Mouse (Mus musculus) MEL (cell line): ENCODE results near the gene Ilf3. TPM values are rescaled to one million over a fixed set of nuclear protein-coding genes. Genes with fewer than 3 reads are reported as not detected.
A peak's percentile ranks its signal among the peaks of the same experiment; 100 is the strongest.

Source experiments
- DNase-seq: peaks from one replicate; pipeline ENCODE4 v3.0.0; 2011; ENCODE audit warnings: low read depth, low spot score
- H3K27ac ChIP-seq: 2 replicates; pipeline ENCODE4 v1.5.1; 2012; ENCODE audit warnings: low read depth, mild to moderate bottlenecking, control low read depth, low read length, moderate library complexity; ENCODE audit not compliant: control insufficient read depth
- H3K27me3 ChIP-seq, 2 experiments: fragments of 150-350 bp in 1 of 2; sonication (generic) in 1 of 2; 2 replicates each; pipeline ENCODE4 v1.6.1; 2012; ENCODE audit warnings: low read length in 2 of 2, mild to moderate bottlenecking in 2 of 2, improper control_type of control experiment in 1 of 2, moderate library complexity in 1 of 2; ENCODE audit not compliant: insufficient read depth in 2 of 2, control insufficient read depth in 1 of 2
- H3K36me3 ChIP-seq, 2 experiments: 2 replicates each; pipeline ENCODE4 v1.6.1; 2012 to 2014; ENCODE audit warnings: low read length in 2 of 2, improper control_type of control experiment in 1 of 2, inconsistent platforms in 1 of 2, mild to moderate bottlenecking in 1 of 2; ENCODE audit not compliant: insufficient read depth in 2 of 2, control insufficient read depth in 1 of 2
- H3K4me1 ChIP-seq, 2 experiments: fragments of 150-350 bp in 1 of 2; sonication (generic) in 1 of 2; 2 replicates each; pipeline ENCODE4 v1.6.1; 2012; ENCODE audit warnings: low read length in 2 of 2, improper control_type of control experiment in 1 of 2, mild to moderate bottlenecking in 1 of 2; ENCODE audit not compliant: insufficient read depth in 2 of 2, control insufficient read depth in 1 of 2
- H3K4me3 ChIP-seq, 2 experiments: fragments of 150-350 bp in 1 of 2; sonication (generic) in 1 of 2; 2 replicates each; pipeline ENCODE4 v1.5.1; 2012; ENCODE audit warnings: low read depth in 2 of 2, low read length in 2 of 2, mild to moderate bottlenecking in 2 of 2, moderate library complexity in 2 of 2, control low read depth in 1 of 2, improper control_type of control experiment in 1 of 2; ENCODE audit not compliant: control insufficient read depth in 1 of 2, insufficient read depth in 1 of 2
- H3K79me2 ChIP-seq: 2 replicates; pipeline ENCODE4 v1.6.1; 2012; ENCODE audit warnings: mild to moderate bottlenecking, low read length, moderate library complexity; ENCODE audit not compliant: control insufficient read depth, poor library complexity, insufficient read depth
- H3K9ac ChIP-seq: 2 replicates; pipeline ENCODE4 v1.6.1; 2012; ENCODE audit warnings: low read depth, mild to moderate bottlenecking, control low read depth, low read length, moderate library complexity; ENCODE audit not compliant: control insufficient read depth, poor library complexity, severe bottlenecking
- H3K9me3 ChIP-seq: fragments of 150-350 bp; sonication (generic); replicated peaks from 2 replicates; pipeline ENCODE4 v1.6.1; 2012; ENCODE audit warnings: mild to moderate bottlenecking, low read length, improper control_type of control experiment, moderate library complexity; ENCODE audit not compliant: insufficient read depth
- BHLHE40 ChIP-seq: IDR thresholded peaks from 2 replicates; pipeline ENCODE4 v1.6.1; 2012; ENCODE audit warnings: low read depth, mild to moderate bottlenecking, inconsistent platforms, low read length, improper control_type of control experiment, borderline replicate concordance
- CHD1 ChIP-seq: IDR thresholded peaks from 2 replicates; pipeline ENCODE4 v1.6.1; 2012; ENCODE audit warnings: low read depth, mild to moderate bottlenecking, inconsistent platforms, low read length, improper control_type of control experiment
- CHD2 ChIP-seq: IDR thresholded peaks from 2 replicates; pipeline ENCODE4 v1.6.1; 2011; ENCODE audit warnings: low read length, improper control_type of control experiment
- CTCF ChIP-seq, 3 experiments: IDR thresholded peaks in 2 of 3; conservative IDR thresholded peaks in 1 of 3; 2 replicates each; pipeline ENCODE4 v1.5.1; 2011 to 2012; ENCODE audit warnings: low read length in 3 of 3, low read depth in 2 of 3, mild to moderate bottlenecking in 2 of 3, improper control_type of control experiment in 1 of 3, inconsistent platforms in 1 of 3, mixed read lengths in 1 of 3, moderate library complexity in 1 of 3; ENCODE audit not compliant: control insufficient read depth in 1 of 3, insufficient read depth in 1 of 3, poor library complexity in 1 of 3, severe bottlenecking in 1 of 3
- E2F4 ChIP-seq: IDR thresholded peaks from 2 replicates; pipeline ENCODE4 v1.6.1; 2011; ENCODE audit warnings: low read depth, low read length, improper control_type of control experiment, borderline replicate concordance
- ELF1 ChIP-seq: IDR thresholded peaks from 2 replicates; pipeline ENCODE4 v1.6.1; 2014; ENCODE audit warnings: low read depth, mild to moderate bottlenecking, inconsistent platforms, low read length, improper control_type of control experiment, moderate library complexity
- EP300 ChIP-seq, 2 experiments: IDR thresholded peaks; 2 replicates each; pipeline ENCODE4 v1.6.1; 2011; ENCODE audit warnings: improper control_type of control experiment in 2 of 2, low read length in 2 of 2, low read depth in 1 of 2, mild to moderate bottlenecking in 1 of 2
- ETS1 ChIP-seq: IDR thresholded peaks from 2 replicates; pipeline ENCODE4 v1.6.1; 2012; ENCODE audit warnings: low read depth, mild to moderate bottlenecking, inconsistent platforms, low read length, improper control_type of control experiment, moderate library complexity
- GABPA ChIP-seq: IDR thresholded peaks from 2 replicates; pipeline ENCODE4 v1.6.1; 2012; ENCODE audit warnings: low read depth, mild to moderate bottlenecking, inconsistent platforms, low read length, improper control_type of control experiment, moderate library complexity
- JUND ChIP-seq: IDR thresholded peaks from 2 replicates; pipeline ENCODE4 v1.6.1; 2011; ENCODE audit warnings: low read depth, mild to moderate bottlenecking, improper control_type of control experiment, low read length
- KAT2A ChIP-seq: conservative IDR thresholded peaks from 2 replicates; pipeline ENCODE4 v1.6.1; 2012; ENCODE audit warnings: low read depth, low read length, improper control_type of control experiment, inconsistent platforms
- MAX ChIP-seq: IDR thresholded peaks from 2 replicates; pipeline ENCODE4 v1.6.1; 2011; ENCODE audit warnings: low read length, improper control_type of control experiment
- MYC ChIP-seq: IDR thresholded peaks from 2 replicates; pipeline ENCODE4 v1.6.1; 2011; ENCODE audit warnings: low read depth, mild to moderate bottlenecking, low read length, improper control_type of control experiment, moderate library complexity
- NELFE ChIP-seq: IDR thresholded peaks from 2 replicates; pipeline ENCODE4 v1.6.1; 2011; ENCODE audit warnings: low read depth, low read length, improper control_type of control experiment
- NRF1 ChIP-seq: IDR thresholded peaks from 2 replicates; pipeline ENCODE4 v1.6.1; 2014; ENCODE audit warnings: low read depth, mild to moderate bottlenecking, inconsistent platforms, low read length, improper control_type of control experiment, moderate library complexity; ENCODE audit not compliant: poor library complexity, insufficient read depth, severe bottlenecking
- POLR2A ChIP-seq, 2 experiments: IDR thresholded peaks; 2 replicates each; pipeline ENCODE4 v1.6.1; 2011 to 2012; ENCODE audit warnings: low read length in 2 of 2, mild to moderate bottlenecking in 2 of 2, control low read depth in 1 of 2, improper control_type of control experiment in 1 of 2, low read depth in 1 of 2, moderate library complexity in 1 of 2; ENCODE audit not compliant: control insufficient read depth in 1 of 2, insufficient read depth in 1 of 2, poor library complexity in 1 of 2
- POLR2AphosphoS2 ChIP-seq: IDR thresholded peaks from 2 replicates; pipeline ENCODE4 v1.6.1; 2011; ENCODE audit warnings: low read length, improper control_type of control experiment
- POLR2AphosphoS5 ChIP-seq: IDR thresholded peaks from 2 replicates; pipeline ENCODE4 v1.6.1; 2012; ENCODE audit warnings: low read depth, borderline replicate concordance, mild to moderate bottlenecking, inconsistent platforms, low read length, moderate library complexity, mixed read lengths
- RCOR1 ChIP-seq: IDR thresholded peaks from 2 replicates; pipeline ENCODE4 v1.6.1; 2012; ENCODE audit warnings: low read depth, mild to moderate bottlenecking, inconsistent platforms, low read length, improper control_type of control experiment
- TAL1 ChIP-seq: IDR thresholded peaks from 2 replicates; pipeline ENCODE4 v1.6.1; 2012; ENCODE audit warnings: mild to moderate bottlenecking, inconsistent platforms, low read length, moderate library complexity, mixed read lengths
- TBP ChIP-seq: IDR thresholded peaks from 2 replicates; pipeline ENCODE4 v1.8.0; 2011; ENCODE audit warnings: low read depth, low read length, improper control_type of control experiment
- TCF12 ChIP-seq: IDR thresholded peaks from 2 replicates; pipeline ENCODE4 v1.6.1; 2014; ENCODE audit warnings: low read depth, mild to moderate bottlenecking, inconsistent platforms, low read length, improper control_type of control experiment, moderate library complexity
- USF2 ChIP-seq, 2 experiments: IDR thresholded peaks; 2 replicates each; pipeline ENCODE4 v1.6.1; 2011 to 2012; ENCODE audit warnings: improper control_type of control experiment in 2 of 2, low read length in 2 of 2, borderline replicate concordance in 1 of 2, inconsistent platforms in 1 of 2, low read depth in 1 of 2, mild to moderate bottlenecking in 1 of 2; ENCODE audit not compliant: insufficient read depth in 1 of 2
- ZC3H11A ChIP-seq: IDR thresholded peaks from 2 replicates; pipeline ENCODE4 v1.6.1; 2012; ENCODE audit warnings: low read depth, mild to moderate bottlenecking, inconsistent platforms, low read length, improper control_type of control experiment
- ZKSCAN1 ChIP-seq: IDR thresholded peaks from 2 replicates; pipeline ENCODE4 v1.6.1; 2012; ENCODE audit warnings: low read depth, mild to moderate bottlenecking, inconsistent platforms, low read length, improper control_type of control experiment, moderate library complexity
- ZMIZ1 ChIP-seq: IDR thresholded peaks from 2 replicates; pipeline ENCODE4 v1.6.1; 2012; ENCODE audit warnings: low read depth, mild to moderate bottlenecking, inconsistent platforms, low read length, improper control_type of control experiment, moderate library complexity
- ZNF384 ChIP-seq: IDR thresholded peaks from 2 replicates; pipeline ENCODE4 v1.6.1; 2012; ENCODE audit warnings: low read depth, mild to moderate bottlenecking, inconsistent platforms, low read length, improper control_type of control experiment
- polyA plus RNA-seq, 2 experiments: library from polyadenylated mRNA; stranded (reverse) in 1 of 2; unstranded in 1 of 2; fragments of >175 nt in 1 of 2; fragments of >200 nt in 1 of 2; gene quantifications; 2 replicates each; pipeline versions ENCODE4 v1.2.1 to v1.2.4; 2012; ENCODE audit warnings: low replicate concordance in 2 of 2, low read depth in 1 of 2; ENCODE audit not compliant: insufficient read length in 2 of 2, insufficient read depth in 1 of 2, missing spikeins in 1 of 2
- total RNA-seq: library from RNA; depleted of rRNA; stranded (reverse); fragments of 300-350 nt; gene quantifications from 2 replicates; pipeline ENCODE4 v1.2.3, GENCODE M21; 2012

Ilf3 gene
- total and polyA plus RNA-seq, 3 experiments = 67.4 to 519 (median 210) TPM

GRCm38 (mm10) chr9:21320280-21320618 lies 47.4 kb upstream of the Ilf3 start:
- H3K9ac ChIP-seq = peak overlapping the region; percentile 47
- TF ChIP-seq MAX (peak; percentile 44; the same call in 1 of the 2 replicates), EP300 (IDR thresholded peaks at IDR 0.05; ENCODE audit: low read depth in 1 of 2, low read length in 2 of 2) (0 out of 4 replicates have a peak, but pooled peaks of 1 of the 2 experiments have one; percentile 24), RCOR1 (0 out of 2 replicates have a peak, but pooled peaks have one; percentile 47), CHD2 (no peak), ZMIZ1 (0 out of 2 replicates have a peak, but pooled peaks have one; percentile 71), MYC (no peak), ELF1 (peak; percentile 18; the same call in 1 of the 2 replicates), POLR2AphosphoS5 (no peak)
- TF ChIP-seq, all 39 proteins: peak for 5
- Histone ChIP-seq H3K9me3 (no peaks in the 10 kb centered on the region), H3K36me3 (peaks cover 0 to 20% of the 10 kb centered on the region in 2 experiments; a peak in 2 of 4 replicates), H3K4me3 (peak overlapping the region; percentile 61 to 75), H3K79me2 (peaks cover 24% of the 10 kb centered on the region), H3K4me1 (peaks cover 16 to 22% of the 10 kb centered on the region in 2 experiments), H3K27ac (no peak overlapping the region), H3K27me3 (no peaks in the 10 kb centered on the region)
- no peak for DNase-seq

DNA sequence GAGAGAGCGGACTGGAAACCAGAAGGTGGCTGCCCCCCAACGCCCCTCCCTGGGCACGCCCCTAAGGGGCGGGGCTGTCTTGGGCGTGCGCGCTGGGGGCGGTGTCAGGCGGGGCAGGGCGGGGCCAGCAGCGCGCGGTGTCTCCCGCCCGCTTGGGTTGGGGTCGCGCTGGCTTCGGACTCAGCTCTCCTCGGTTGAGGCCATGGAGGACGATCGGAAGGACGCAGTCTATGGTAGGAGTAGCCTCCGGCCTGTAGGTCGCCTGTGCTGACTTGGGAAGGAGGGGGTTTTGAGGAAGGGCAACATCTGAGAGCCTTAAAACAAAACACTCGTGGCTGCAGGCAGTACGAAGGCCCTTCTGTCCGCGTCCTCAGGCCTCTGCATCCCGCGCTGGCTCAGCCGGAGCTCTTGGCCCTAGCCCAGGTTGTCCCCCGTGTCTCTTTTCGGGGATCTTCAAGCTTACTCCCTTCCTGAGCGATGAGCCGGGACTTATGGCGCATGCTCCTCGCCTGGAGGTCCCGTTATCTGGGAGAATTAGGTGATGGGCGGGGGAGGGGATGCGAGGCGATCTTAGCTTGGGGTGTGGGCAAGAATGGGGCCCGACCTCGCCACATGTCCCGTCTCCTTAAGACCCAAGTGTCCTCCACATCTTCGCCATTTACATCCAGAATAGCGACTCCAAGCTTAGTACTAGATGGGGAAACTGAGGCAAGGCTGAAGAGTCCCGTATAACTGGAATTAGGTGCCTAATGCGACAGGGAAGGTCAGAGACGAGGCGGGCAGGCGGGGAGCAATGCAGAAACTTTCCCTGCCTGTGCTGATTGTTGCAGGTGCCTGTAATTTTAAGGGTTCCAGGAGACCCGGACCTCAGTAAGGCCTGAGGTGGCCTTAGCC lies 46.8 kb upstream of the Ilf3 start, which contains the start of gene Slc44a2:
Gene Slc44a2 (plus strand): TSS at position 80 of the 894 bp plus-strand sequence.
- Histone ChIP-seq H3K4me1 (peaks cover 16 to 22% of the 10 kb centered on the region in 2 experiments), H3K9ac (peak within 1 kb of the TSS; percentile 62), H3K27ac (peak within 1 kb of the TSS; percentile 35)
- TF ChIP-seq MAX (peak; percentile 56), RCOR1 (peak; percentile 19; the same call in 1 of the 2 replicates), POLR2AphosphoS5 (no peak), NELFE (peak; percentile 83), CHD1 (peak; percentile 47; the same call in 1 of the 2 replicates), TCF12 (peak; percentile 66), NRF1 (peak; percentile 80), TBP (peak; percentile 58; the same call in 1 of the 2 replicates), JUND (no peak), EP300 (IDR thresholded peaks at IDR 0.05; ENCODE audit: low read depth in 1 of 2, low read length in 2 of 2) (peak in 1 of 2 experiments; percentile 1; a peak in 1 of 4 replicates), E2F4 (no peak), USF2 (IDR thresholded peaks at IDR 0.05; ENCODE audit: borderline replicate concordance in 1 of 2, insufficient read depth in 1 of 2, low read depth in 1 of 2, low read length in 2 of 2) (no peak), POLR2AphosphoS2 (no peak; the same call in 1 of the 2 replicates), CHD2 (peak; percentile 51), ZNF384 (no peak; the same call in 1 of the 2 replicates), CTCF (IDR thresholded peaks at IDR 0.05 in 2 of 3, conservative IDR thresholded peaks at IDR 0.05 in 1 of 3; ENCODE audit: control insufficient read depth in 1 of 3, insufficient read depth in 1 of 3, low read depth in 2 of 3, low read length in 3 of 3, poor library complexity in 1 of 3, severe bottlenecking in 1 of 3) (0 out of 6 replicates have a peak, but pooled peaks of 1 of the 3 experiments have one; percentile 6), ZKSCAN1 (no peak), ZMIZ1 (peak; percentile 57), ETS1 (no peak; the same call in 1 of the 2 replicates), TAL1 (no peak), ZC3H11A (peak; percentile 5; the same call in 1 of the 2 replicates), BHLHE40 (0 out of 2 replicates have a peak, but pooled peaks have one; percentile 23), GABPA (no peak), POLR2A (IDR thresholded peaks at IDR 0.05; ENCODE audit: control insufficient read depth in 1 of 2, insufficient read depth in 1 of 2, low read depth in 1 of 2, low read length in 2 of 2, poor library complexity in 1 of 2) (peak; percentile 36 to 79), KAT2A (no peak)

More for the DNA sequence above, 46.8 kb upstream of the Ilf3 start, which contains the start of gene Slc44a2:
- peaks cover 0 to 20% of the 10 kb centered on the region in 2 experiments; a peak in 2 of 4 replicates for H3K36me3 ChIP-seq
- no peaks in the 10 kb centered on the region for H3K9me3 ChIP-seq
- H3K27me3 ChIP-seq = no peaks in the 10 kb centered on the region
- DNase-seq = peak; percentile 96
- H3K79me2 ChIP-seq = peaks cover 24% of the 10 kb centered on the region
- H3K4me3 ChIP-seq = peak within 1 kb of the TSS; percentile 61 to 75
